Mouse (Mus musculus): Measurements from ENCODE around the gene Steap3. TPM values are rescaled to one million over a fixed set of nuclear protein-coding genes. Genes with fewer than 3 reads are reported as not detected.

Gene Steap3
- 2.8 and 3.3 TPM in 2 replicates for polyA plus RNA-seq (2012; rRNA removed)

DNA sequence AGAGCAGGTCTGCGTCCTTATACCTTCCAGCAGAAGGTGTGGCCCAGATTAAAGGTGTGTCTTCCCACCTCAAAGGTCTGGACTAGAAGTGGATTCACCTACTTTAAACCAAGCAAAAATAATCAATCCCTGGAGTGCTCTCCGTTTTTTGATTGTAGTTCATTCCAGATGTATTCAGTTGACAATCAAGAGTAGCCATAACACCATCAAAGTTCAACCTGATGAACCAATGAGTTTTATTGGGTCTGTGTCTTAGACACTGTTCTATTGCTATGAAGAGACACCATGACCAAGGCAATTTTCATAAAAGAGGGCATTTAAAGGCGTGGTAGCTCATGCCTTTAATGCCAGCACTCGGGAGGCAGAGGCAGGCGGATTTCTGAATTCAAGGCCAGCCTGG is at the start of gene Steap3:
Steap3 (minus strand) TSS at position 101 of the 400 bp plus-strand sequence.
- no peak within 1 kb of the TSS for H3K4me3 ChIP-seq (ENCODE audit: control insufficient read depth, low read depth, low read length)
- H3K27ac ChIP-seq (ENCODE audit: control insufficient read depth, insufficient read depth, low read depth, low read length), result no peak within 1 kb of the TSS
- H3K4me1 ChIP-seq (ENCODE audit: control insufficient read depth, insufficient read depth, low read length), result no peaks in the 10 kb centered on the region
- no peaks in the 10 kb centered on the region for H3K36me3 ChIP-seq (ENCODE audit: control insufficient read depth, insufficient read depth, low read length)
- no peaks in the 10 kb centered on the region for H3K27me3 ChIP-seq (ENCODE audit: control insufficient read depth, insufficient read depth, low read length)
- TF ChIP-seq CTCF (IDR thresholded peaks at IDR 0.05; ENCODE audit: control insufficient read depth, insufficient read depth, insufficient replicate concordance, low read depth, low read length), result no peak
- no peak for TF ChIP-seq POLR2A (IDR thresholded peaks at IDR 0.05; ENCODE audit: control insufficient read depth, low read depth, low read length)

DNA sequence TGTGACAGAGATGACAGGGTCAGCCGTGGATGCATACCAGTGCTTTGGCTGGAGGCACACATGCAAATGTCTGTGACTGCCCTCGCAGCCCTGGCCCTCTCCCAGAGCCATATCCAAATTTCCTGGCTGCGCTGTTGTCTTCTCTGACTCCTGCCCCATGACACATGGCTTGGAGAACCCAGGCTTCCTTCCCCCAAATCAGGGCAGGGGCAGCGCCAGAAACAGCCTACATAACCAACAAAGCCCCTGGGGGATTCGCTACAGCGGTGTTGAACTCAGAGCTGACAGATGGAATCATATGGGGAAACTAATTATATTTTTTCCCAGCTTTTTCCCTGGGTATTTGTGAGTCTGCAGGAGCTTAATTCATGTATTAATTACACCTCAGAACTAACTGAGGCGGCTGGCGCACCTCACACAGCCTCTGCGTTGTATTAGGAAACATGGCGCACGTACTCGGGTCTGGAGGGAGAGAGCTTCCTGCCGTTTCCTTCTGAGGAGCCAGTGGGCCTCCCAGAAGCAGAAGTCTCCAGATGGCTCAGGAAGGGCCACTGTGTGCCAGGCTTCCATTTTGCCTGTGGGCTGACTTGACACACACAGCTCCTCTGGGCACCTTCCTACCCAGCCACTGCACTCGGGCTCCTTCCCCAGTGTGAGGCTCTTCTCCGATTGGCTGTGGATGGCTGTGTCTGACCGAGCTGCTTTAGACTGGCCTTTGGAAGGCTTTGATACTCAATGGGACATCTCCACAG is 48.9 kb upstream of the Steap3 start:
- H3K36me3 ChIP-seq (ENCODE audit: control insufficient read depth, insufficient read depth, low read length), result no peaks in the 10 kb centered on the region

DNA sequence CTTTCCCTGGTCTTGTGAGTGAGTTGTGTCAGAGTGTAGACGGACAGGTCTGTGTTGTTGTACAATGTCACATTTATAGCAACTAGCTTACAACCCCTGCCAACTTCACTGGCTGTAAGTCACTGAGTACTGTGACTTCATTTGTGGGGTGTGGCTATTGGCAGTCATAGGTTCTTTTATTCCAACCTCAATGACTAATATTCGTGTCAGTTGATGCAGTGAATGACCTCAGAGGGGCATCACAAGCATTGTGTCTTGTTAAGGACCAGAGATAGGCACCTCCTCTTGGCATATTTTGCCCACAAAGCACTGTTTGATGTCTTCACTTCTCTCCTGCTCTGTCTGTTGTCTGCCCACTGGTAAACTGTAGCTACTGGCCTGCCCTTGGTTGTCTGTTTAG is 33.3 kb upstream of the Steap3 start:
- Histone ChIP-seq H3K27ac (ENCODE audit: control insufficient read depth, insufficient read depth, low read depth, low read length) (no peak overlapping the region), H3K36me3 (ENCODE audit: control insufficient read depth, insufficient read depth, low read length) (no peaks in the 10 kb centered on the region), H3K4me3 (ENCODE audit: control insufficient read depth, low read depth, low read length) (no peak overlapping the region), H3K4me1 (ENCODE audit: control insufficient read depth, insufficient read depth, low read length) (no peaks in the 10 kb centered on the region), H3K27me3 (ENCODE audit: control insufficient read depth, insufficient read depth, low read length) (no peaks in the 10 kb centered on the region)
- no peak for TF ChIP-seq POLR2A (IDR thresholded peaks at IDR 0.05; ENCODE audit: control insufficient read depth, low read depth, low read length)
- no peak for TF ChIP-seq CTCF (IDR thresholded peaks at IDR 0.05; ENCODE audit: control insufficient read depth, insufficient read depth, insufficient replicate concordance, low read depth, low read length)

More for the DNA sequence above, 48.9 kb upstream of the Steap3 start:
- H3K4me1 ChIP-seq (ENCODE audit: control insufficient read depth, insufficient read depth, low read length), result no peaks in the 10 kb centered on the region
- TF ChIP-seq CTCF (IDR thresholded peaks at IDR 0.05; ENCODE audit: control insufficient read depth, insufficient read depth, insufficient replicate concordance, low read depth, low read length) (no peak), POLR2A (IDR thresholded peaks at IDR 0.05; ENCODE audit: control insufficient read depth, low read depth, low read length) (no peak)
- no peaks in the 10 kb centered on the region for H3K27me3 ChIP-seq (ENCODE audit: control insufficient read depth, insufficient read depth, low read length)
- no peak overlapping the region for H3K4me3 ChIP-seq (ENCODE audit: control insufficient read depth, low read depth, low read length)
- no peak overlapping the region for H3K27ac ChIP-seq (ENCODE audit: control insufficient read depth, insufficient read depth, low read depth, low read length)

DNA sequence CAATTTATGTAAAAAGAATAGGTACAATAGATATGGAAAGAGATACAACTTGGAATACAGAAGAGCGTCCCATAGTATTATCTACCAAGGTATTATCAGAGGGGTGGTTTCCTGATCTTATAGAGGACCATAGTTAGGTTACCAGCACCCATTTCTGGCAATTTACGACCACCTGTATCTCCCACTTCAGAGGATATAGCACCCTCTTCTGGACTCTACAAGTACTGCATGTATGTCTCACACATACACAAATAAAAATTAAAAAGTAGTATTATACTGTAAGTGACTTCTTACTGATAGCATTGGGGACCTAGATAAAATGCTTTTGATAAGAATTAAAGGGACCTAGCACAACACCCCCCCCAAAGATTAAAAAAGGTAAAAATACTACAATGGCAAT is 24.4 kb upstream of the Steap3 start:
- Histone ChIP-seq H3K27ac (ENCODE audit: control insufficient read depth, insufficient read depth, low read depth, low read length) (no peak overlapping the region), H3K4me1 (ENCODE audit: control insufficient read depth, insufficient read depth, low read length) (no peaks in the 10 kb centered on the region), H3K4me3 (ENCODE audit: control insufficient read depth, low read depth, low read length) (no peak overlapping the region), H3K27me3 (ENCODE audit: control insufficient read depth, insufficient read depth, low read length) (no peaks in the 10 kb centered on the region), H3K36me3 (ENCODE audit: control insufficient read depth, insufficient read depth, low read length) (no peaks in the 10 kb centered on the region)
- TF ChIP-seq POLR2A (IDR thresholded peaks at IDR 0.05; ENCODE audit: control insufficient read depth, low read depth, low read length), result no peak
- no peak for TF ChIP-seq CTCF (IDR thresholded peaks at IDR 0.05; ENCODE audit: control insufficient read depth, insufficient read depth, insufficient replicate concordance, low read depth, low read length)

DNA sequence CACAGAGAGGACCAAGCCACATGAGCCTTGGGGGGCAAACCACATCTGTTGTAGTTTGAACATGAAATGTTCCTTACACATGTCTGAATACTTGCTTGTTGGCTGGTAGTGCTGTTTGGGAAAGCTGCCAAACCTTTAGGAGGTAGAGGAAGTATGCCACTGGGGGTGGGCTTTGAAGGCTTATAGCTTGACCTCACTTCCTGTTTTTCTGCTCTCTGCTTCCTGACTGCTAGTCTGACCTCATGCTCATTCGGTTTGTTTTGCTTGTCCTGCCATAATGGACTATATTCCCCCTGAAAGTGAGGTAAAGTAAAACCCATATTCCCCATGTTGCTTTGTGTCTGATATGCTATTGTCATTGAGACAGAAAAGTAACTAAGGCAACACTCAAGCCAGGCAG is 21.3 kb upstream of the Steap3 start:
- Histone ChIP-seq H3K4me3 (ENCODE audit: control insufficient read depth, low read depth, low read length) (no peak overlapping the region), H3K36me3 (ENCODE audit: control insufficient read depth, insufficient read depth, low read length) (no peaks in the 10 kb centered on the region), H3K27ac (ENCODE audit: control insufficient read depth, insufficient read depth, low read depth, low read length) (no peak overlapping the region), H3K4me1 (ENCODE audit: control insufficient read depth, insufficient read depth, low read length) (no peaks in the 10 kb centered on the region), H3K27me3 (ENCODE audit: control insufficient read depth, insufficient read depth, low read length) (no peaks in the 10 kb centered on the region)
- TF ChIP-seq POLR2A (IDR thresholded peaks at IDR 0.05; ENCODE audit: control insufficient read depth, low read depth, low read length), result no peak
- TF ChIP-seq CTCF (IDR thresholded peaks at IDR 0.05; ENCODE audit: control insufficient read depth, insufficient read depth, insufficient replicate concordance, low read depth, low read length), result no peak

DNA sequence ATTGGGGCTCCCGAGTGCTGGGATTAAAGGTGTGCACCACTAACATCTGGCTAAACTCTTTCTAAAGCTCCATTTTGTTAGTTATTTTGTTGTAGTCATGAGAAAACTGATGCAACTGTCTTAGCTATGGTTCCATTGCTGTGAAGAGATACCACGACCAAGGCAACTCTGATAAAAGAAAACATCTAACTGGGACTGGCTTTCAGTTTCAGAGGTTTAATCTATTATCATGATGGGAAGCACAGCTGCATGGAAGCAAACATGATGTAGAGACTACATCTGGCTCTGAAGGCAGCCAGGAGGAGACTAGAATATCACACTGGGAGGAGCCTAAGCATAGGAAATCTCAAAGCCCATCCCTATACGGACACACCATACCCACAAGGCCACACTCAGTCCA is 19.2 kb upstream of the Steap3 start:
- H3K36me3 ChIP-seq (ENCODE audit: control insufficient read depth, insufficient read depth, low read length), result no peaks in the 10 kb centered on the region
- H3K4me1 ChIP-seq (ENCODE audit: control insufficient read depth, insufficient read depth, low read length), result no peaks in the 10 kb centered on the region
- no peaks in the 10 kb centered on the region for H3K27me3 ChIP-seq (ENCODE audit: control insufficient read depth, insufficient read depth, low read length)
- no peak overlapping the region for H3K27ac ChIP-seq (ENCODE audit: control insufficient read depth, insufficient read depth, low read depth, low read length)
- no peak overlapping the region for H3K4me3 ChIP-seq (ENCODE audit: control insufficient read depth, low read depth, low read length)
- TF ChIP-seq POLR2A (IDR thresholded peaks at IDR 0.05; ENCODE audit: control insufficient read depth, low read depth, low read length) (no peak), CTCF (IDR thresholded peaks at IDR 0.05; ENCODE audit: control insufficient read depth, insufficient read depth, insufficient replicate concordance, low read depth, low read length) (no peak)

DNA sequence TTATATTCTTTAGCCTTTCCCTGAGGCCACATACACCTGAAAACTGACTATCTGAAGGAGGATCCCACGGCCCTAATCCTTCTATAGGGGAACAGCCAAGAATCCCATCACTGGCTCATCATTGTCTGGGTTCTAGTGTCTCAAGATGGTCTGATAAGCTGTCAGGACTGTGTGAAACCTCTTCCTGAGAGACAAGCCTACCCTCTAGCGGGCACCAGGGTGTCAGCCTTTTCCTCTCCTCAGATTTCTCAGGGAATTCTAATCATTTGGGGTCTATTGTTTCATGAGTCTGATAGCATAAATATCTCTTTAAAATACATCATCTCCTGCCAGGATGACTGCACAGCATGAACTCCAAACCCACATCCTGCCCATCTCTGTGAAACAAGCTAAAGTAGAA is 17.3 kb upstream of the Steap3 start:
- Histone ChIP-seq H3K4me3 (ENCODE audit: control insufficient read depth, low read depth, low read length) (no peak overlapping the region), H3K4me1 (ENCODE audit: control insufficient read depth, insufficient read depth, low read length) (no peaks in the 10 kb centered on the region), H3K27me3 (ENCODE audit: control insufficient read depth, insufficient read depth, low read length) (no peaks in the 10 kb centered on the region), H3K27ac (ENCODE audit: control insufficient read depth, insufficient read depth, low read depth, low read length) (no peak overlapping the region), H3K36me3 (ENCODE audit: control insufficient read depth, insufficient read depth, low read length) (no peaks in the 10 kb centered on the region)
- no peak for TF ChIP-seq POLR2A (IDR thresholded peaks at IDR 0.05; ENCODE audit: control insufficient read depth, low read depth, low read length)
- TF ChIP-seq CTCF (IDR thresholded peaks at IDR 0.05; ENCODE audit: control insufficient read depth, insufficient read depth, insufficient replicate concordance, low read depth, low read length), result no peak
